Mouse (Mus musculus) ES-Bruce4 (cell line): ENCODE results near the gene Trim15. TPM values are rescaled to one million over a fixed set of nuclear protein-coding genes. Genes with fewer than 3 reads are reported as not detected.

ENCODE experiments used
- H3K27ac ChIP-seq: 2 replicates; pipeline ENCODE4 v1.5.1; 2012; ENCODE audit warnings: low read length, inconsistent platforms; ENCODE audit not compliant: insufficient read depth
- H3K27me3 ChIP-seq: 2 replicates; pipeline ENCODE4 v1.6.1; 2012; ENCODE audit warnings: mild to moderate bottlenecking, low read length, inconsistent platforms; ENCODE audit not compliant: control insufficient read depth, poor library complexity, insufficient read depth, severe bottlenecking
- H3K36me3 ChIP-seq: 2 replicates; pipeline ENCODE4 v1.6.1; 2012; ENCODE audit warnings: inconsistent platforms, mild to moderate bottlenecking, low read length, moderate library complexity; ENCODE audit not compliant: control insufficient read depth, poor library complexity, insufficient read depth, severe bottlenecking
- H3K4me1 ChIP-seq: one replicate; pipeline ENCODE4 v1.8.1; 2011; ENCODE audit warnings: low read length; ENCODE audit not compliant: control insufficient read depth, insufficient read depth
- H3K4me3 ChIP-seq: 2 replicates; pipeline ENCODE4 v1.5.1; 2011; ENCODE audit warnings: low read depth, mild to moderate bottlenecking, low read length
- H3K9ac ChIP-seq: 2 replicates; pipeline ENCODE4 v1.6.1; 2012; ENCODE audit warnings: low read depth, mild to moderate bottlenecking, inconsistent platforms; ENCODE audit not compliant: poor library complexity, severe bottlenecking
- H3K9me3 ChIP-seq: replicated peaks from 2 replicates; pipeline ENCODE4 v1.6.1; 2012; ENCODE audit warnings: mild to moderate bottlenecking, low read length, inconsistent platforms; ENCODE audit not compliant: control insufficient read depth, poor library complexity, insufficient read depth, severe bottlenecking
- CTCF ChIP-seq: IDR thresholded peaks from one replicate; pipeline ENCODE4 v1.8.1; 2011; ENCODE audit warnings: low read depth, low read length
- EP300 ChIP-seq: IDR thresholded peaks from 2 replicates; pipeline ENCODE4 v1.6.1; 2011; ENCODE audit warnings: low read depth, low read length; ENCODE audit not compliant: insufficient read depth
- POLR2A ChIP-seq: IDR thresholded peaks from one replicate; pipeline ENCODE4 v1.8.1; 2011; ENCODE audit warnings: low read length; ENCODE audit not compliant: insufficient read depth
- polyA plus RNA-seq: library from polyadenylated mRNA; stranded (reverse); fragments of >200 nt; gene quantifications from 2 replicates; pipeline ENCODE4 v1.2.4, GENCODE M21; 2011; ENCODE audit warnings: low read depth; ENCODE audit not compliant: missing spikeins, insufficient read depth, insufficient read length

The Trim15 gene
- polyA plus RNA-seq, 1 experiment: not detected

DNA sequence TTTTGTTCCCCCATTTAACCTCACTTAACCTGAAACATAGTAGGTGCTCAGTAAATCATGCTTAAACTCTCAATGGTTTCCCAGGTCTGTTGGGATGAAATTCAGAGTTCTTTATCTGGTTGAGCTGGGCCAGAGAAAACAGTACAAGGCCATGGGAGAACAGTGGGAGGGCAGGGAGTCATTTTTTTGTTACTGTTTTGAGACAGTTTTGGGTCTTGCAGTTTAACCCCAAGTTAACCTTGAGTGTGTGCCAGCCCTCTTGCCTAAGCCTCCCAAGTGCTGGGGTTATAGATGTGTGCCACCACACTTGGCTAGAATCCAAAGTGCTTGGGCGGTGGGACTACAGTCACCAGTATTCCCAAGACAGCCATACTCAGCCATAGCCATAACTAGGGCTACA, 22.3 kb downstream of the Trim15 start:
- no peak for TF ChIP-seq CTCF
- no peak for TF ChIP-seq POLR2A
- no peak for TF ChIP-seq EP300
- Histone ChIP-seq H3K36me3 (no peaks in the 10 kb centered on the region), H3K4me3 (no peak overlapping the region), H3K9ac (no peak overlapping the region), H3K27ac (peak overlapping the region; percentile 84), H3K4me1 (peaks cover 7% of the 10 kb centered on the region), H3K9me3 (no peaks in the 10 kb centered on the region), H3K27me3 (no peaks in the 10 kb centered on the region)

DNA sequence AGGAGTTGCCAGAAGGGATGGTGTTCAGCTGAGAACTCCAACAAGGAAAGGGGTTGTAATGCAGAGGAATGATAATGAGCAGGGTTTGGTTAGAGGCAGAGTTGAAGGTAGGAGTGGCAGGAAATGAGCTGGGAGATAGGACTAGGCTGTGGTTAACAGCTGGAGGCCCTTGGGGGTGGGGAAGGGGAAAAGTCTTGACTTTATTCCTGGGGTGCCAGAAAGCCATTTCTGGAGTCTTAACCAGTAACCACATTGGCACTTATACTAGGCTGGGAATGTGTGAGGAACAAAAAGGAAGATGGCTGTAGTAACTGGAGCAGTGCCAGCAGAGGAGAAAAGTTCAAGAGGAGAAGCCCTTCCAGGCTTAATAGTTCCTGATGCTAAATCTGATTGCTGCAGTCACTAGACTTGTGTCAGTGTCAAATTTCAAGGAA, 22.7 kb downstream of the Trim15 start:
- peaks cover 7% of the 10 kb centered on the region for H3K4me1 ChIP-seq
- peak overlapping the region; percentile 84 for H3K27ac ChIP-seq
- H3K9me3 ChIP-seq: no peaks in the 10 kb centered on the region
- no peaks in the 10 kb centered on the region for H3K27me3 ChIP-seq
- no peaks in the 10 kb centered on the region for H3K36me3 ChIP-seq
- TF ChIP-seq POLR2A: no peak
- TF ChIP-seq EP300: peak; percentile 86
- no peak for TF ChIP-seq CTCF
- no peak overlapping the region for H3K4me3 ChIP-seq
- H3K9ac ChIP-seq: no peak overlapping the region

DNA sequence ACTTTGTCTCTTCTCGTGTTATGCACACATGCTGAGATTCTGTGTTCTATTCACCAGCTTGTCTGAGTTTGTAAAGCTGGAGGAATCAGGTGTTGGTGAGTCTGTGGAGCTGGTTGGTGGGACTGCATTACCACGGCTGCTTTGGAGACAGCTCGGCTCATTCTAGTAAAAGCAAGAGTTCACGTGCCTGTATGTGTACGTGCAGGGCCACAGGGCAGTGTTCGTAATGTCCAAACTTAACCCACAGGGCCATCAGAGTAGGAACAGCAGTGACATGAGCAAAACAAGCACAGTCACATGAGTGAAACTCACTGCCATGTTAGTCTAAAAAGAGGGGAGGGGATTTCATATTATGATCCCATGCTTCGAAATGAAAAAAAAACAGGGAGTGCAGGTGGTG, 23.3 kb downstream of the Trim15 start:
- Histone ChIP-seq H3K9me3 (no peaks in the 10 kb centered on the region), H3K27me3 (no peaks in the 10 kb centered on the region), H3K27ac (peak overlapping the region; percentile 84), H3K4me1 (peaks cover 7% of the 10 kb centered on the region), H3K4me3 (peak overlapping the region; percentile 0; the same call in 1 of the 2 replicates), H3K9ac (peak overlapping the region; percentile 2; the same call in 1 of the 2 replicates), H3K36me3 (no peaks in the 10 kb centered on the region)
- TF ChIP-seq CTCF: no peak
- TF ChIP-seq EP300: no peak
- TF ChIP-seq POLR2A: no peak

DNA sequence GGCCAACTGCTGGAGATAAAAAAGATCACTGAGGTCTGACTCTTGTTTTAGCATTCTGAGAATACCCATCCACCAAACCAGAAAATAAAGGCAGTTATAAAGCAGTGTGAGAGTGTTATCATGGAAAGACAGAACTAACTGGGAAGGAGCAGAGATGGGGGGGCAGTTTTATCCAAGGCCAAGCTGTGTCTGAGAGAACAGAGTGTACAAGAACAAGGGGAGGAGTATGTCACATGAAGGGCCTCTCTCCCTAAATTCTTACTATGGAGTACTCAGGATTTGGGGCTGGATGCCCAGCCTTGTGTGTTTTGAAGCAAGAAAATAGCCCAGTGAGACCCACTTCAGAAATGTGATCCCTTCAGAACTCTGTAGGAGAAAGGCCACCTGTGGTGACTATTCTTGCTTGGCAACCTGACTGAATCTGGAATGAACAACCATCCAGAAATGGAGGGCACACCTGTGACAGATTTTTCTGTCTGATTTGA, 26.0 kb downstream of the Trim15 start:
- Histone ChIP-seq H3K4me3 (no peak overlapping the region), H3K27me3 (no peaks in the 10 kb centered on the region), H3K4me1 (peaks cover 7% of the 10 kb centered on the region), H3K9me3 (no peaks in the 10 kb centered on the region), H3K27ac (no peak overlapping the region), H3K36me3 (no peaks in the 10 kb centered on the region), H3K9ac (no peak overlapping the region)
- no peak for TF ChIP-seq POLR2A
- TF ChIP-seq CTCF: no peak
- TF ChIP-seq EP300: no peak

DNA sequence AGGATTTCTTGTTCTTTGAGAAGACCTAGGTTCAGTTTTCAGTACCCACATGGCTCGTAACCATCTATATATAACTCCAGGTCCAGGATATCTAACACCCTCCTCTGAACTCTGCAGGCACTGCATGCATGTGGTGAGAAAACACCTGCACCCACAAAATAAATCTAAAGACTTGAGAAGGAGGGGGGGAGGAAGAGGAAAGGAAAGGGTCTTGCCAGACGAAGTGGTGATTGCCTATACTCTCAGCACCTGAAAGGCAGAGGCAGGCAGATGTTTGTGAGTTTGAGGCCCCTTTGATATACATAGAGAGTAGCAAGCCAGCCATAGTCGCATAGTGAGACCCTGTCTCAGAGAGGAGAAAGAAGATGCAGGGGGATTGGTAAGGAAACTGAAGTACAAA, 27.1 kb downstream of the Trim15 start:
- TF ChIP-seq POLR2A (no peak), CTCF (no peak), EP300 (no peak)
- Histone ChIP-seq H3K9ac (no peak overlapping the region), H3K36me3 (no peaks in the 10 kb centered on the region), H3K4me1 (peaks cover 2% of the 10 kb centered on the region), H3K27me3 (no peaks in the 10 kb centered on the region), H3K9me3 (no peaks in the 10 kb centered on the region), H3K4me3 (no peak overlapping the region), H3K27ac (0 out of 2 replicates have a peak overlapping the region, but pooled peaks have one; percentile 30)

DNA sequence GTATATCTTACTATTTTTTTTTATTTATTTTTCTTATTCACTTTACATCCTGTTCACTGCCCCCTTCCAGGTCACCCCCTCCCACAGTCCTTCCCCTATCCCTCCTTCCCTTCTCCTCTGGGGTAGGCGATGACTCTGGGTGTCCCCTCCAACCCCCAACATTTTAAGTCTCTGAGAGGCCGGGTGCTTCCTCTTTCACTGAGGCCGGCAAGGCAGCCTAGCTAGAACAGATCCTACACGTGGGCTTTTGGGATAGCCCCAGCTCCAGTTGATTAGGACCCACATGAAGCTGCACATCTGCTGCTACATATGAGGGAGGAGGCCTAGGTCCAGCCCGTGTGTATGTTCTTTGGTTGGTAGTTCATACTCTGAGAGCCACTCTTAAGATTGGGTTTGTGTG, 28.0 kb downstream of the Trim15 start:
- Histone ChIP-seq H3K9ac (no peak overlapping the region), H3K9me3 (no peaks in the 10 kb centered on the region), H3K36me3 (no peaks in the 10 kb centered on the region), H3K27me3 (no peaks in the 10 kb centered on the region), H3K4me3 (no peak overlapping the region), H3K4me1 (peaks cover 2% of the 10 kb centered on the region), H3K27ac (no peak overlapping the region)
- TF ChIP-seq CTCF (no peak), POLR2A (no peak), EP300 (no peak)
